In the genomic region with DNA sequence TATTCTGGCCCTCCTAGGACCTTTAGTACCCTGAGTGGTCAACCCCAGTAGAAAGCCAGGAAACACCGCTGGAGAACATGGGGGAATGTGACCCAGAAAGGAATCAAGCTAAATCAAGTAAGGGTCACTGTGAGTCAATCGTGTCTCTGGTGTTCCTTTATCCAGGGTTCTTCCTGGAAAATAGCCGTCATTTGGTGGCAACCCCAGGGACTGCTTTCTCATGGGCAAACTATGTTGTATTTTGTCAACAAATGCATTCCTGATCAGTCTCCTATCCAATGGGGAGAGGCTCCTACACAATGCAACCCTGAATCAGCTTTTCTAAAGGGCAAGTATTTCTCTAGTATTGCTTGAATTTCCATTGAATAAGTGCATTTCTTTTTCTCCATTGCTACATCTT, we compare ENCODE assay signal across 8 mouse cellular contexts.
"Had no signal": no experiment of that assay in that cellular context is flagged by ENCODE, and none has a peak within 500 bp of the region (broad histone marks: within the 10 kb centered on the region; RNA-seq: fewer than 3 reads in every experiment).

No protein-coding gene starts in this region.

- DNase-seq: gastrocnemius, postnatal 14 days; gastrocnemius, postnatal 36 days; heart, adult 11 months; heart, postnatal 36 days; kidney, adult 18-20 months; kidney, adult 9 months; kidney, postnatal 25 days; kidney, postnatal 4 days had no signal
